ENCODE assay signal across 9 mouse cellular contexts in genomic region chr19:30174074-30174670, GRCm38 (mm10). TPM values are rescaled to one million over a fixed set of nuclear protein-coding genes. Genes with fewer than 3 reads are reported as not detected.
DNase-seq lines count a peak whose midpoint lies in the region; ATAC-seq and TF ChIP-seq lines count a peak whose summit lies in the region.
"Had no signal": no experiment of that assay in that cellular context is flagged by ENCODE, and none has a peak within 500 bp of the region (broad histone marks: within the 10 kb centered on the region; RNA-seq: fewer than 3 reads in every experiment).

No protein-coding gene starts in this region.

- ATAC-seq in heart, postnatal 0 days (ENCODE audit: insufficient read depth, low read depth): no peak
- no peak for ATAC-seq in embryonic facial prominence, embryonic 12.5 days (ENCODE audit: insufficient number of reproducible peaks, insufficient read depth, low FRiP score, low TSS enrichment)
- ATAC-seq in kidney, postnatal 0 days (replicated peaks; ENCODE audit: low FRiP score, low read depth): no peak
- ATAC-seq in neural tube, embryonic 12.5 days (ENCODE audit: low FRiP score, low read depth): no peak
- ATAC-seq in activated CD4-positive, CD25-positive, alpha-beta regulatory T cell, adult 4 months: no peak

- DNase-seq in heart, postnatal 0 days (ENCODE audit: low spot score): no peak
- no peak for DNase-seq in heart, adult 8-10 months (ENCODE audit: low spot score)
- DNase-seq in kidney, postnatal 0 days (ENCODE audit: low spot score): peak; percentile 19
- no peak for DNase-seq in frontal cortex, postnatal 25 days (ENCODE audit: low spot score in 2 of 2)
- DNase-seq in layer of hippocampus, adult 18-20 months (ENCODE audit: low spot score in 2 of 2): no peak

- no peaks in the 10 kb centered on the region for H3K4me1 ChIP-seq in heart, postnatal 0 days (ENCODE audit: control insufficient read depth, insufficient read depth)
- H3K4me1 ChIP-seq in embryonic facial prominence, embryonic 12.5 days: 0 out of 2 replicates have a peak, but pooled peaks cover 3% of the 10 kb centered on the region
- 0 out of 2 replicates have a peak, but pooled peaks cover 6% of the 10 kb centered on the region for H3K4me1 ChIP-seq in kidney, postnatal 0 days (replicated peaks; ENCODE audit: insufficient read depth, low read length)
- peaks cover 9% of the 10 kb centered on the region for H3K4me1 ChIP-seq in neural tube, embryonic 12.5 days

- H3K4me2 ChIP-seq in heart, postnatal 0 days (ENCODE audit: low read depth, low read length): peak overlapping the region; percentile 86
- H3K4me2 ChIP-seq in embryonic facial prominence, embryonic 12.5 days (replicated peaks): peak overlapping the region; percentile 100
- H3K4me2 ChIP-seq in kidney, postnatal 0 days (ENCODE audit: low read length): peak overlapping the region; percentile 97
- H3K4me2 ChIP-seq in neural tube, embryonic 12.5 days (replicated peaks): peak overlapping the region; percentile 99

- TF ChIP-seq EP300 in heart, postnatal 0 days (IDR thresholded peaks at IDR 0.05; ENCODE audit: low read depth): no peak

- H3K27ac ChIP-seq in heart, postnatal 0 days (ENCODE audit: low read depth): no peak overlapping the region
- no peak overlapping the region for H3K27ac ChIP-seq in embryonic facial prominence, embryonic 12.5 days
- no peak overlapping the region for H3K27ac ChIP-seq in kidney, postnatal 0 days
- H3K27ac ChIP-seq in neural tube, embryonic 12.5 days: no peak overlapping the region

- H3K9me3 ChIP-seq in heart, postnatal 0 days (replicated peaks; ENCODE audit: control insufficient read depth, low read length): no peaks in the 10 kb centered on the region
- H3K9me3 ChIP-seq in embryonic facial prominence, embryonic 12.5 days: no peaks in the 10 kb centered on the region
- no peaks in the 10 kb centered on the region for H3K9me3 ChIP-seq in kidney, postnatal 0 days (replicated peaks; ENCODE audit: low read length)
- no peaks in the 10 kb centered on the region for H3K9me3 ChIP-seq in neural tube, embryonic 12.5 days

- TF ChIP-seq CTCF in heart, postnatal 0 days (IDR thresholded peaks at IDR 0.05; ENCODE audit: low read depth): no peak
- no peak for TF ChIP-seq CTCF in kidney, postnatal 0 days (IDR thresholded peaks at IDR 0.05; ENCODE audit: low read depth)

- 10% methylated on average over 15 of the region's 15 CpGs for WGBS in heart, postnatal 0 days
- 4% methylated on average over 15 of the region's 15 CpGs for WGBS in embryonic facial prominence, embryonic 12.5 days
- WGBS in kidney, postnatal 0 days: 8% methylated on average over 15 of the region's 15 CpGs
- 2% methylated on average over 15 of the region's 15 CpGs for WGBS in neural tube, embryonic 12.5 days

- H3K9ac ChIP-seq in heart, postnatal 0 days (replicated peaks; ENCODE audit: low read depth, low read length): no peak overlapping the region
- H3K9ac ChIP-seq in embryonic facial prominence, embryonic 12.5 days: no peak overlapping the region
- peak overlapping the region; percentile 61 for H3K9ac ChIP-seq in kidney, postnatal 0 days (ENCODE audit: low read depth, low read length)
- H3K9ac ChIP-seq in neural tube, embryonic 12.5 days: peak overlapping the region; percentile 71; the same call in 1 of the 2 replicates

- no peaks in the 10 kb centered on the region for H3K36me3 ChIP-seq in heart, postnatal 0 days (replicated peaks; ENCODE audit: control insufficient read depth, insufficient read depth, low read length)
- no peaks in the 10 kb centered on the region for H3K36me3 ChIP-seq in embryonic facial prominence, embryonic 12.5 days
- no peaks in the 10 kb centered on the region for H3K36me3 ChIP-seq in kidney, postnatal 0 days (ENCODE audit: insufficient read depth, low read length)
- no peaks in the 10 kb centered on the region for H3K36me3 ChIP-seq in neural tube, embryonic 12.5 days

- peak overlapping the region; percentile 54 for H3K4me3 ChIP-seq in heart, postnatal 0 days (ENCODE audit: low read depth, low read length)
- H3K4me3 ChIP-seq in embryonic facial prominence, embryonic 12.5 days: peak overlapping the region; percentile 60
- peak overlapping the region; percentile 50 for H3K4me3 ChIP-seq in kidney, postnatal 0 days (replicated peaks; ENCODE audit: low read depth, low read length)
- H3K4me3 ChIP-seq in neural tube, embryonic 12.5 days: peak overlapping the region; percentile 70

- peaks cover 42% of the 10 kb centered on the region for H3K27me3 ChIP-seq in heart, postnatal 0 days (ENCODE audit: control insufficient read depth, insufficient read depth, low read length)
- peaks cover 29% of the 10 kb centered on the region for H3K27me3 ChIP-seq in embryonic facial prominence, embryonic 12.5 days
- H3K27me3 ChIP-seq in kidney, postnatal 0 days (ENCODE audit: insufficient read depth, low read length): peaks cover 5% of the 10 kb centered on the region; the same call in 1 of the 2 replicates
- H3K27me3 ChIP-seq in neural tube, embryonic 12.5 days (replicated peaks): no peaks in the 10 kb centered on the region

RNA-seq across cellular contexts. Expression of gene Gldc, which starts 1.1 kb away (rescaled TPM):
- total RNA-seq in heart, postnatal 0 days (2014; rRNA removed; ENCODE audit: low replicate concordance): 2.0 TPM in 1 of 2 replicates, not detected in the other
- polyA plus RNA-seq in heart, postnatal 0 days (2015; fragmentation: Nextera tagmentation; extraction: Ambion mirVana): 0.25 and 0.32 TPM in 2 replicates
- under 1 TPM; 0.06 to 0.56 (median 0.16) TPM for total RNA-seq in heart, adult 8-10 months (2022)
- 8.1 and 9.2 TPM in 2 replicates for polyA plus RNA-seq in embryonic facial prominence, embryonic 12.5 days (2016; fragmentation: Nextera tagmentation; extraction: Ambion mirVana)
- 5.7 and 7.1 TPM in 2 replicates for polyA plus RNA-seq in kidney, postnatal 0 days (2015; fragmentation: Nextera tagmentation; extraction: Ambion mirVana)
- polyA plus RNA-seq in neural tube, embryonic 12.5 days (2016; fragmentation: Nextera tagmentation; extraction: Ambion mirVana): 19.7 and 20.9 TPM in 2 replicates
- polyA plus RNA-seq in activated CD4-positive, CD25-positive, alpha-beta regulatory T cell, adult 4 months (2017; shearing (Covaris generic)): under 1 TPM; 0.15 to 0.23 TPM
- 10 to 100 TPM; 36.3 to 40.0 TPM for total RNA-seq in layer of hippocampus, adult 18-20 months (2021)

RNA-seq across cellular contexts. Expression of gene Mbl2, which starts 58.6 kb away (rescaled TPM):
- not detected in 2 replicates for total RNA-seq in heart, postnatal 0 days (2014; rRNA removed; ENCODE audit: low replicate concordance)
- not detected in 2 replicates for polyA plus RNA-seq in heart, postnatal 0 days (2015; fragmentation: Nextera tagmentation; extraction: Ambion mirVana)
- not detected for total RNA-seq in heart, adult 8-10 months (2022)
- polyA plus RNA-seq in embryonic facial prominence, embryonic 12.5 days (2016; fragmentation: Nextera tagmentation; extraction: Ambion mirVana): not detected in 2 replicates
- polyA plus RNA-seq in kidney, postnatal 0 days (2015; fragmentation: Nextera tagmentation; extraction: Ambion mirVana): not detected in 2 replicates
- not detected in 2 replicates for polyA plus RNA-seq in neural tube, embryonic 12.5 days (2016; fragmentation: Nextera tagmentation; extraction: Ambion mirVana)
- polyA plus RNA-seq in activated CD4-positive, CD25-positive, alpha-beta regulatory T cell, adult 4 months (2017; shearing (Covaris generic)): not detected
- total RNA-seq in layer of hippocampus, adult 18-20 months (2021): not detected
- total RNA-seq: MEL had no signal

Comparison
In these comparisons a context has a peak if more than half of its experiments do, and no peak if none do; other contexts are left out.
1. H3K9ac ChIP-seq: peak in kidney, postnatal 0 days (single experiment) and neural tube, embryonic 12.5 days (single experiment); none in heart, postnatal 0 days (single experiment) and embryonic facial prominence, embryonic 12.5 days (single experiment).
2. Peak in every context shown above with its lines, with median percentiles within 50 percentile points of each other: H3K4me2 ChIP-seq and H3K4me3 ChIP-seq.